Mouse (Mus musculus) liver, embryonic 12.5 days (tissue): ENCODE data around the gene Rspry1. TPM values are rescaled to one million over a fixed set of nuclear protein-coding genes. Genes with fewer than 3 reads are reported as not detected.

Source experiments
- ATAC-seq: fragments of 200-750 bp; cut with Nextera tagmentation; 2 replicates; pipeline ENCODE4 v1.8.0; 2017; ENCODE audit warnings: moderate number of reproducible peaks, mild to moderate bottlenecking, moderate library complexity
- H3K27ac ChIP-seq: fragments of 300-500 bp; sonication (generic); 2 replicates; pipeline ENCODE4 v1.5.1; 2016; ENCODE audit warnings: mild to moderate bottlenecking
- H3K27me3 ChIP-seq: fragments of 300-500 bp; sonication (generic); replicated peaks from 2 replicates; pipeline ENCODE4 v1.6.1; 2016; ENCODE audit warnings: mild to moderate bottlenecking, moderate library complexity
- H3K36me3 ChIP-seq: fragments of 300-500 bp; sonication (generic); 2 replicates; pipeline ENCODE4 v1.6.1; 2016; ENCODE audit warnings: mild to moderate bottlenecking, moderate library complexity
- H3K4me1 ChIP-seq: fragments of 300-500 bp; sonication (generic); 2 replicates; pipeline ENCODE4 v1.6.1; 2016
- H3K4me2 ChIP-seq: fragments of 300-500 bp; sonication (generic); 2 replicates; pipeline ENCODE4 v1.6.1; 2016; ENCODE audit warnings: mild to moderate bottlenecking, moderate library complexity
- H3K4me3 ChIP-seq: fragments of 300-500 bp; sonication (generic); 2 replicates; pipeline ENCODE4 v1.5.1; 2016; ENCODE audit warnings: mild to moderate bottlenecking, moderate library complexity
- H3K9ac ChIP-seq: fragments of 300-500 bp; sonication (generic); 2 replicates; pipeline ENCODE4 v1.6.1; 2016; ENCODE audit warnings: mild to moderate bottlenecking, moderate library complexity
- H3K9me3 ChIP-seq: fragments of 300-500 bp; sonication (generic); replicated peaks from 2 replicates; pipeline ENCODE4 v1.6.1; 2016; ENCODE audit warnings: mild to moderate bottlenecking, moderate library complexity
- WGBS: fragments of 180-500 bp; shearing (Covaris S2); methylation state at CpG from one replicate; pipeline ENCODE4 v1.1.7; 2016; ENCODE audit not compliant: insufficient replicate concordance; 5-methylcytosine and 5-hydroxymethylcytosine counted together
- polyA plus RNA-seq: library from polyadenylated mRNA; unstranded; fragments of >200 nt; fragmentation: Nextera tagmentation; extraction: Ambion mirVana; gene quantifications from 2 replicates; pipeline ENCODE4 v1.2.1, GENCODE M21; 2016

Rspry1 gene
- polyA plus RNA-seq, 1 experiment from 2014 or later: 24.8 TPM

DNA sequence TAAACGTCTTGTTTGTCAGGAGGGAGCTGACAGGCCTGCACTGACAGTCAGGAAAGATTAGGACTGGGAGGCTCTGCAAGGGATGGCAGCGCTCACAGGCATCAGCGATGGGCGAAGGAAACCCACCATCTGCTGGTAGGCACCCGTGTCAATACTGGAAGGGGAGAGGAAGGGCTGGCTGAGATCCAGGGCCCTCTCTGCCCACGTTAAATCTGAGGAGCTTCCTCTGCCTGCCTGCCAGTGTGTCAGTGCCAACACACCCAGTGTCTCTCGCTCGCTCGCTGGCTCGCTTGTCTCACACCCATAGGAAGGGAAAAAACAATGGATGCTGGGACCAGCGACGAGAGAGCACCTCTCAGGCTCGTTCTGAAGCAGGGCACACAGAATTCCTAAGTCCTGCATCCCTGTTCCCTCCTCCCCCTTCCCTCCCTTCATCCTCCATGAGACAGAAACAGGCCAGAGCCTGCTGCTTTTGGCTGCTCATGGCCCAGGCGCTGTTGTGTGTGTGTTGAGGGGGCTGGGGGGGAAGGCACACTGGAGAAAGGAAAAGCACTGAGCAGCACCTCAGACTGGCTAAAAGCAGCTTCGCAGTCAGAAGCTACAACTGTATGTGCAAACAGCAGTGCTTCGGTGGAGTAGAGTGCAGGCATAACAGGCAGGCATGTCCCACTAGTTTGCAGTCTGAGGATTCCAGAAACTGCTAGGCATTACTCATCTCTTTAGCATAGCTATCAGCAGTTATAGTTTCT, 27.4 kb upstream of the Rspry1 start:
- H3K9ac ChIP-seq: no peak overlapping the region
- peaks cover 66% of the 10 kb centered on the region for H3K36me3 ChIP-seq
- no peaks in the 10 kb centered on the region for H3K27me3 ChIP-seq
- no peak overlapping the region for H3K4me3 ChIP-seq
- no peaks in the 10 kb centered on the region for H3K4me1 ChIP-seq
- no peak overlapping the region for H3K27ac ChIP-seq
- 78% methylated on average over 16 of the region's 16 CpGs for WGBS
- no peak overlapping the region for H3K4me2 ChIP-seq
- no peaks in the 10 kb centered on the region for H3K9me3 ChIP-seq
- no peak for ATAC-seq

DNA sequence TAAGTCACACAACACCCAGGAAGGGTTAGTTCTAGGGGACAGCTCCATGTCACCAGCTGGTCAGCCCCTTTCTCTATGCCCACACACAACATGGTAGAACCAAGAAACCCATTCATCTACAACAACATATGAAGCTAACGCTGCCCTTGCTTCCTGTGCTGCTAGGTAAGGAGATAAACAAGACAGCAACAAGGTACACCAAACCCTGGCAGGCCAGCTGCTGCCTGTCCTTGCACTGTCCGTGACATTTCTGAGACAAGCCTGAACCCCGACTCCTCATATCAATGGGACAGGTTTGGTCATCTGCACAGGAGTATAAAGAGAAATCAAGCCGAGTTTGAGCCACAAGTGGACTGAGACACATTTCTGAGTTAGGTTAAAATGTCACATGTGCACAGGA, 26.6 kb upstream of the Rspry1 start:
- no peaks in the 10 kb centered on the region for H3K4me1 ChIP-seq
- WGBS: 82% methylated on average over 4 of the region's 4 CpGs
- no peak overlapping the region for H3K4me2 ChIP-seq
- H3K9ac ChIP-seq: no peak overlapping the region
- peaks cover 72% of the 10 kb centered on the region for H3K36me3 ChIP-seq
- ATAC-seq: no peak
- no peak overlapping the region for H3K27ac ChIP-seq
- no peaks in the 10 kb centered on the region for H3K27me3 ChIP-seq
- H3K9me3 ChIP-seq: no peaks in the 10 kb centered on the region
- H3K4me3 ChIP-seq: no peak overlapping the region

DNA sequence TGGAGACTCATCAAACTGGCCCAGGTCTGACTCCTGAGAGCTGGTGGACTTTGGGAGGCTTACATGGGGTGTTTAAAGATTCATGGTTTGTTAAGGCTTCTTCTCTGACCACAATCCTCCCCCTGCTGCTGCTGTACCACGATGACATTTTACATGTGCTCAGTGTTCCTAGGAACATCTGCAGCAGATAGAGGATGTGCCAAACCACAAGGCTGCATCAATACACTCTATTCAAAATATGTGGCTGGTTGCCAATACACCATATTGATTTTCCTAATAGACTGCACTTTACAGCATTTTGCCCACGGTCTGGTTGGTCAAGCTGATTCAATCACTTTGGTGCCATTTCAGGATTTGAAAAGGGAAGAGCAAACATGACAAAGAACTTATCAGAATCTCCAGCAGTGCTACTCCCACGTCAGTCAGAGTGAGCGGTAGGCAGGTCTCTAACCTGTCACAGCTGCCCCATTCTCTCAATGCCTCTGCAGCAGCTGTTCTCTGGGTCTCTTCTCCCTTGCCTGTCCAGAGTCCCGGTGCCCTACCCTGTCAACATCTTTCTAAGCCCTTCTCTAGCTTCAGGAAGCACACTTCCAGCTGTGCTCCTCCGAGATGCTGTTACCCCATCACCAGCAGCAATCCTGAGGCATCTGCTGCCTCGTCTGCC, 19.8 kb upstream of the Rspry1 start:
- ATAC-seq: no peak

DNA sequence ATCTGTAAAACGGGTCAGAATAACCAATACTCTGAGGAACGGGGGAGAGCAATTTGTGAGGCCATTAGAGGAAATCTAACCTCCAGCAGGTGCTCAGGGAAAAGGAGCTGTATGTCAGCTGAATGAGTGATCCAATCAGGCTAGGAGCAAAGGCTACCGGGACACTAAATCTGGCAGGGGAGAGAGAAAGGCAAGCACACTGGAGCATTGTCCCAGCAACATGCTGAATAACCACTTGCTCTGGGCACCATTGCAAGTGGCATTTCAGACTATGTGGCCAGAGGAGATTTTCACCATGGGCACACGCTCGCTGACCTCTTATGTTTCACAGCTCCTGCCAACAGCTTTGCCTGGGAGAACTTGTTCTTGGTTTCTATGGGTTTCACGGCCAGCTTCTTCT, 19.2 kb upstream of the Rspry1 start:
- Histone ChIP-seq H3K4me3 (no peak overlapping the region), H3K9me3 (no peaks in the 10 kb centered on the region), H3K36me3 (peaks cover 95% of the 10 kb centered on the region), H3K4me2 (no peak overlapping the region), H3K4me1 (no peaks in the 10 kb centered on the region), H3K27me3 (no peaks in the 10 kb centered on the region), H3K9ac (no peak overlapping the region), H3K27ac (no peak overlapping the region)
- 82% methylated on average over 6 of the region's 6 CpGs for WGBS
- ATAC-seq: no peak

More for the DNA sequence above, 19.8 kb upstream of the Rspry1 start:
- no peaks in the 10 kb centered on the region for H3K9me3 ChIP-seq
- no peaks in the 10 kb centered on the region for H3K27me3 ChIP-seq
- no peak overlapping the region for H3K27ac ChIP-seq
- H3K4me2 ChIP-seq: no peak overlapping the region
- no peaks in the 10 kb centered on the region for H3K4me1 ChIP-seq
- H3K36me3 ChIP-seq: peaks cover 95% of the 10 kb centered on the region
- 71% methylated on average over 7 of the region's 7 CpGs for WGBS
- H3K9ac ChIP-seq: no peak overlapping the region
- no peak overlapping the region for H3K4me3 ChIP-seq

DNA sequence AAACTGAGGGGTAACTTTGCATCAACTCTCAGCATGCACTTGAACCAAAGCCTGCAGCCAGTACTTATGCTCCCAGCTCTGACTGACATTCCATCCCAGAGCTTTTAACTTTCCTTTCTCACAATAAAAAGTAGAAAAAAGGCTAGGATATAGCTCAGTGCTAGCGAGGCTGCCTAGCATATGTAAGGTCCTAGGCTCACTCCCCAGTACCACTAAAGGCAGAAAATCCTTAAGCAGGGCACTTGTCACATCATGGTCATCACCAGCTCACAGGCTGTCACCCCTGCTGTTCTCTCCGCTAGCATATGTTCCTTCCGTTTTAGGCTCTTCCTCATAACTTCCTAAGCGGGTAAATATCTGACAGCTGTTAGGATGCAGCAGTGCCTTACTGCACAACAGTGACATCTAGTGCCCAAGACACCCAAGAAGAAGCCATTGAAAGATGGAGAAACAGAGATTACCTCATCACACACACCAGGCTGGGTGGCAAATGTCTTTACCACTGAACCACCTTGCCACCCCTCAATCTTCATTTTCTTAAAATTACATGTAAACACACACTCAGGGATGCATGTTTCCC, 17.4 kb upstream of the Rspry1 start:
- no peak overlapping the region for H3K27ac ChIP-seq
- no peak for ATAC-seq
- 54% methylated on average over 4 of the region's 4 CpGs for WGBS
- H3K4me1 ChIP-seq: no peaks in the 10 kb centered on the region
- H3K4me2 ChIP-seq: no peak overlapping the region
- no peak overlapping the region for H3K9ac ChIP-seq
- no peaks in the 10 kb centered on the region for H3K9me3 ChIP-seq
- H3K27me3 ChIP-seq: no peaks in the 10 kb centered on the region
- no peak overlapping the region for H3K4me3 ChIP-seq
- peaks cover 95% of the 10 kb centered on the region for H3K36me3 ChIP-seq

DNA sequence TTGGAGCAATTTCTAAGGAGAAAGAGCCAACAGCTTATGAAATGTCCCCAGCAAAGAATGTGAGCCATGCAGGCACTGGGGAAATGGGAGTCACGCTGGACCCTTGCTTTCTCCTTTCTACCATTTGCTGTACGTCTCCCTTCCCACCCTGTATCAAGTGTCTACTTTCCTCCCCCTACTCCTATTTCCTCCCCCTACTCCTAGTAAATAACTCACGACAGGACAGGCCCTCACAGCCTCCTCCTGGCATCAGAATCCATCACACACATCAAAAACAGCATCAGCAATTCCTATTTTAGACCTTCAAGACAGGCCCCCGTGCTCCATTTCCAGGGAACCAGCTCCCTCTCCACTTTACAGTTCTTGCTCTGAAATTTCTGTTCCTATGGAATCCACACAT, 10.0 kb upstream of the Rspry1 start:
- no peaks in the 10 kb centered on the region for H3K27me3 ChIP-seq
- WGBS: 87% methylated on average over 4 of the region's 4 CpGs
- ATAC-seq: no peak

DNA sequence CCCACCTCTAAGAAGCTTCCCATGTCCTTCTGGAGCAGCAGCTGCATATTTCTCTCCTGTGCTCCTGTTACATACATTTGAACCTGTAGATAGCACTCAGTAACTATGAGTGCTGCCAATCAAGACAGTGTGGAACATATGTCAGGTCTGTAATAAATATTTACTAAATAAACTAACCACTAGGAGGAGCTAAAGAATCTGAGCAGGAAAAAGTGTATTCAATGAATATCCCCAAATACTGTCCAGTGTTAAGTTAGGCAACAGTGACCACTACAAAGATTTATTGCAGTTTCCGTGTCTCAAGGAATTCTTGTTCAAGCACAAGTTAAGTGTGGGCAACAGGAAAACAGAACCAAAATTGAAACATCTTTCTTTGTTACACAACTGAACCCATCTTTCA, 7.5 kb upstream of the Rspry1 start:
- 62% methylated on average over 1 of the region's 1 CpGs for WGBS
- Histone ChIP-seq H3K9me3 (no peaks in the 10 kb centered on the region), H3K27ac (no peak overlapping the region), H3K27me3 (no peaks in the 10 kb centered on the region), H3K4me3 (no peak overlapping the region), H3K36me3 (peaks cover 29% of the 10 kb centered on the region), H3K4me1 (peaks cover 5% of the 10 kb centered on the region; the same call in 1 of the 2 replicates), H3K4me2 (no peak overlapping the region), H3K9ac (no peak overlapping the region)
- ATAC-seq: no peak

More for the DNA sequence above, 10.0 kb upstream of the Rspry1 start:
- Histone ChIP-seq H3K4me1 (no peaks in the 10 kb centered on the region), H3K4me2 (no peak overlapping the region), H3K9me3 (no peaks in the 10 kb centered on the region), H3K36me3 (peaks cover 49% of the 10 kb centered on the region), H3K27ac (no peak overlapping the region), H3K9ac (no peak overlapping the region), H3K4me3 (no peak overlapping the region)

DNA sequence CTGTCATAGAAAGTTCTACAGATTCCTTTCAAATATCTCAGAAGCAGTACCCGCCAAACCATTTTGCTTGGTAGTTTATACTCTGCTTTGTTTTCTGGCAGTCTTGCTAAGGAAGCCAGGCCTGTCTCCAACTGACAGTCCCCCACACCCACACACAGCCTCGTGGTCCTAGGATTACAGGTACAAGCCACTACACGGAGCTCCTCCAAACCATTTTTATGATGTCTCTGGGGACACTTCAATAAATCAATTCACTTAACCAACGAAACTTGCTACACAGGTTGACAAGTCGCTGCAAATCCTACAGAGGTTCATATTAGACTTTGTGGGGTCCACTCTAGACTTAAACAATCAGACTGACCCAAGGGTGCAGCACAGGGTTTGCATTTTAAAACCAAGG, 1.3 kb upstream of the Rspry1 start:
- WGBS: 17% methylated on average over 5 of the region's 5 CpGs
- no peak for ATAC-seq

DNA sequence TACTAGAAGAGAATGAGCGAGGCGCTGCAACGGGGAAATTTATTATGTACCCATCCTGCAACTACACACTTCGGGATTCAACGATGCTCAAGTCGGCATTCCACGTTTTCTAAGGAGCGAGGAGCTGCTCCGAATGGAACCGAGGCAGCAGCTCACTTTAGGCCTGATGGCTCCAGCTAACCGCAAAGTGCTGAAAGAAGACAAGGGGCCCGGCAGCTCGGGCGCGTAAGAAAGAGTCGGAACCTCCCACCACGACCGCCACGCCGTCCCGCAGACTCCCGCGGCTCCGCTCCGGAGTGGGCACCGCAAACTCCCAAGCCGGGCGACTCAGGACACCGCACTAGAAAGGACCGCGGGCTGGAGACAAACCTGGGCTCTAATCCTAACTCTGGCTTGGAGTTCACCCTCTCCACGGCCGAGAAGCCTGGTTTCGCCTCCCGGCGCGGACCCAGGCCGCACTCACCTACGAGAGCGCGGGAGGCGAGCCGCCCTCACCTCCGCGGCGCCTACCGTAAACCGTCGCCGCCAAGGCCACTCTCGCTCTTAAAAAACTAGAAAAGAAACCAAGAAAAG, 617 bp upstream of the Rspry1 start:
- Histone ChIP-seq H3K4me2 (peak overlapping the region; percentile 80), H3K36me3 (peaks cover 7% of the 10 kb centered on the region; the same call in 1 of the 2 replicates), H3K9ac (peak overlapping the region; percentile 85), H3K27ac (peak overlapping the region; percentile 82), H3K4me3 (peak overlapping the region; percentile 99), H3K4me1 (peaks cover 38% of the 10 kb centered on the region), H3K9me3 (no peaks in the 10 kb centered on the region), H3K27me3 (no peaks in the 10 kb centered on the region)
- under 1% methylated on average over 51 of the region's 51 CpGs for WGBS
- peak; percentile 25 for ATAC-seq

More for the DNA sequence above, 1.3 kb upstream of the Rspry1 start:
- Histone ChIP-seq H3K4me3 (peak overlapping the region; percentile 99), H3K36me3 (peaks cover 13% of the 10 kb centered on the region), H3K4me1 (peaks cover 38% of the 10 kb centered on the region), H3K27ac (no peak overlapping the region; the same call in 1 of the 2 replicates), H3K9ac (peak overlapping the region; percentile 85), H3K9me3 (no peaks in the 10 kb centered on the region), H3K27me3 (no peaks in the 10 kb centered on the region), H3K4me2 (peak overlapping the region; percentile 80)

DNA sequence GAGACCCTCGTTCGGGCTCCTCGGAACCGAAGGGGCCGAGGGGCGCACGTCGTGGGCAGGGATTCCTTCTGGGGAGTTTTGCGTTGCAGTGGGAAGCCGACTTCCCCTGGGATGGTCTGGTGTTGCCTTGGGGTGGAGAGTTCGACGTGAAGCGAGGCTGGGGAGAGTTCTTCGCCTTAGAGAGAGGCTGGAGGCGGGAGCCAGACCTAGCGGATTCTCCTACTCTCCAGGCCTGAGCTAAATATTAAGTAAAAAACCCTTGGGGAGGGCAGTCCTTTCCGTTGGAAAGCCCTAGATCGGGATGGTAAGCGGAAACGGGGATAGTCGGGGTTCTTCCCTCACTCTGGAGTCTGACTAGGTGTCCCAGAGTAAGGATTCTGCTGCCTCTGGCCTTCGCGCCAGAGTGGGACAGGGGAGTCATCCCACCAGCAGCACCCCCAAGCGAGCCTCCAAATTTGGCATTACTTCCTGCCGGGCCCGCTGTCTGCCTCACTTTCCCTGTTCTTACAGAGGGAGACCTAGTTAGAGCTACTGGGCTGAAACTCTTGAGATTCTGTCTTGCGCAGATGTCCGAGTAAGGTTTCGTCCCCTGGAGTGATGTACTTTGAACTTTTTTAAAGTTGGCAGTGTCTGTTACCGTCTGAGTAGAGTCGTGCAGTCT, 864 bp downstream of the Rspry1 start:
- Histone ChIP-seq H3K9ac (peak overlapping the region; percentile 96), H3K36me3 (0 out of 2 replicates have a peak, but pooled peaks cover 5% of the 10 kb centered on the region), H3K27me3 (no peaks in the 10 kb centered on the region), H3K4me3 (peak overlapping the region; percentile 99), H3K9me3 (no peaks in the 10 kb centered on the region), H3K4me1 (peaks cover 38% of the 10 kb centered on the region), H3K4me2 (peak overlapping the region; percentile 92), H3K27ac (peak overlapping the region; percentile 82)
- no peak for ATAC-seq
- WGBS: under 1% methylated on average over 31 of the region's 31 CpGs

DNA sequence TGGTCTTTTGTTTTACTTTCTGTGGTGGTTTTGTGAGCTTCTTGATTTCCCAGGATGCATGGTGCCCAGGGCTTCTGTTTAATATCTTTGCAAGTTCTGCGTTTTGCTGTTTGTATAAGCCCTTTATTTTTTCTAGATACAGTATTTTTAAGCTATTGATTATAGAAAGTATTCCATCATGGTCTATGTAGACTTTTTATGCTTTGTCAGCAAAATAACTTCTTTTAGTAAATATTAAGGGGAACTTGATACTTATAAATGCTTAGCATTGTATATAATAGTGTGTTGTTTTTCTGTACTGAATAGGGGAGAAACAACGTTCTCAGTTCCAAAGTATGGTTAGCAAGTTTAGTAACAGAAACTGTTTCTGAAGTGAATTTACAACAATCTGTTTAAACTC, 2.3 kb downstream of the Rspry1 start:
- Histone ChIP-seq H3K9ac (peak overlapping the region; percentile 96), H3K27me3 (no peaks in the 10 kb centered on the region), H3K4me1 (peaks cover 33% of the 10 kb centered on the region), H3K4me2 (peak overlapping the region; percentile 92), H3K27ac (no peak overlapping the region), H3K36me3 (0 out of 2 replicates have a peak, but pooled peaks cover 3% of the 10 kb centered on the region), H3K9me3 (no peaks in the 10 kb centered on the region), H3K4me3 (no peak overlapping the region)
- ATAC-seq: no peak
- 78% methylated on average over 2 of the region's 2 CpGs for WGBS
